14 mouse cellular contexts compared by ENCODE assay signal in the genomic region with DNA sequence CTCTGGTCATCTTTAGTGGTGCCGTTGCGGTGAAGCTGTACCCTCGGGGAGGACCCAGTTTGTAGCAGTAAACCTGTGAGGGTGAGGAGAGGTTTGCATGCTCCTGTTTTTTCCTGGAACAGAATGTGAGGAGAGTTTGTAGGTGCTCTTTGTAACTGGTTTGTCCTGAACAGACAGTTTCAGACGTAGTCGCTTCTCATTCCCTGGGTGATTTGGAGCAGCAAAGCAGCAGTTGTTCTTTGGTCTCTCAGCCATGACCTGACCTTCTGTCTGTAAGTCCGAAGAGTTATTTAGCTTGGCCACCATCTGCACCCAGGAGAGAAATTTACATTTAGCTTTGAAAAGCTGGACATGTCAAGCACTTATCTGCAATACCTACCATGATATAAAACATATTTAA.
A peak's percentile ranks its signal among the peaks of the same experiment; 100 is the strongest.
DNase-seq lines count a peak whose midpoint lies in the region; ATAC-seq and TF ChIP-seq lines count a peak whose summit lies in the region.
"Had no signal": no experiment of that assay in that cellular context is flagged by ENCODE, and none has a peak within 500 bp of the region (broad histone marks: within the 10 kb centered on the region; RNA-seq: fewer than 3 reads in every experiment).

No protein-coding gene starts in this region.

- H3K27ac ChIP-seq in forebrain, postnatal 0 days (ENCODE audit: low read depth, low read length) = peak overlapping the region; percentile 83
- peak overlapping the region; percentile 38; the same call in 1 of the 2 replicates for H3K27ac ChIP-seq in midbrain, embryonic 16.5 days (ENCODE audit: low read length)
- H3K27ac ChIP-seq: kidney, postnatal 0 days had no signal

- no peak for TF ChIP-seq CTCF in forebrain, postnatal 0 days (IDR thresholded peaks at IDR 0.05; ENCODE audit: low read depth)

- no peak overlapping the region for H3K4me3 ChIP-seq in forebrain, postnatal 0 days (ENCODE audit: low read depth, low read length)
- H3K4me3 ChIP-seq in midbrain, embryonic 16.5 days (ENCODE audit: low read depth, low read length) = no peak overlapping the region
- H3K4me3 ChIP-seq: megakaryocyte, embryonic 14.5 days had no signal

- no peak overlapping the region for H3K4me2 ChIP-seq in forebrain, postnatal 0 days (ENCODE audit: low read depth)
- H3K4me2 ChIP-seq in midbrain, embryonic 16.5 days (ENCODE audit: low read length) = no peak overlapping the region
- H3K4me2 ChIP-seq: lung, embryonic 14.5 days had no signal

- peak overlapping the region; percentile 33; the same call in 1 of the 2 replicates for H3K9ac ChIP-seq in forebrain, postnatal 0 days
- H3K9ac ChIP-seq in midbrain, embryonic 16.5 days (ENCODE audit: low read depth, low read length) = no peak overlapping the region
- H3K9ac ChIP-seq: lung, embryonic 14.5 days had no signal

- 31% methylated on average over 6 of the region's 6 CpGs for whole genome bisulfite sequencing in forebrain, postnatal 0 days
- 17% methylated on average over 6 of the region's 6 CpGs for WGBS in midbrain, embryonic 16.5 days

- DNase-seq in cerebellum, postnatal 10 days = peak; percentile 25 to 44
- no peak for DNase-seq in cerebellum, adult 18-20 months
- peak; percentile 35 for DNase-seq in embryo, embryonic 11 days
- peak; percentile 24 for DNase-seq in forebrain, postnatal 0 days
- DNase-seq in B cell, adult 2 months = no peak
- no peak for DNase-seq in gastrocnemius, postnatal 36 days
- DNase-seq in thymus, postnatal 14 days = no peak
- DNase-seq: adrenal gland, postnatal 14 days; gastrocnemius, postnatal 10 days; right cerebral cortex, postnatal 25 days had no signal

- no peaks in the 10 kb centered on the region for H3K36me3 ChIP-seq in forebrain, postnatal 0 days (ENCODE audit: insufficient read depth)
- H3K36me3 ChIP-seq in midbrain, embryonic 16.5 days (ENCODE audit: control insufficient read depth, insufficient read depth, low read length) = no peaks in the 10 kb centered on the region

- peaks cover 14% of the 10 kb centered on the region for H3K4me1 ChIP-seq in forebrain, postnatal 0 days (ENCODE audit: insufficient read depth)
- H3K4me1 ChIP-seq in midbrain, embryonic 16.5 days (ENCODE audit: control insufficient read depth, insufficient read depth, low read length) = peaks cover 4% of the 10 kb centered on the region; the same call in 1 of the 2 replicates

- no peaks in the 10 kb centered on the region for H3K27me3 ChIP-seq in forebrain, postnatal 0 days (ENCODE audit: insufficient read depth, low read length)
- no peaks in the 10 kb centered on the region for H3K27me3 ChIP-seq in midbrain, embryonic 16.5 days (ENCODE audit: control insufficient read depth, insufficient read depth, low read depth, low read length)
- H3K27me3 ChIP-seq: megakaryocyte, embryonic 14.5 days had no signal

- H3K9me3 ChIP-seq in forebrain, postnatal 0 days (ENCODE audit: low read length) = no peaks in the 10 kb centered on the region
- no peaks in the 10 kb centered on the region for H3K9me3 ChIP-seq in midbrain, embryonic 16.5 days (replicated peaks; ENCODE audit: control insufficient read depth, low read length, poor library complexity, severe bottlenecking)
- H3K9me3 ChIP-seq: megakaryocyte, embryonic 14.5 days had no signal

- no peak for ATAC-seq in forebrain, postnatal 0 days
- ATAC-seq in midbrain, embryonic 16.5 days = no peak

- intact Hi-C loops in gastrocnemius, postnatal 36 days (cut with DNase I) = loop anchor here (2.0 to 5.0 kb wide), 4 partner anchors 123 to 823 kb away; no protein-coding TSS in a partner anchor

Comparison
In these comparisons a context has a peak if more than half of its experiments do, and no peak if none do; other contexts are left out.
1. DNase-seq: peak in cerebellum, postnatal 10 days (2 of 2), embryo, embryonic 11 days (single experiment) and forebrain, postnatal 0 days (single experiment); none in cerebellum, adult 18-20 months (0 of 2), B cell, adult 2 months (0 of 2), gastrocnemius, postnatal 36 days (0 of 2) and thymus, postnatal 14 days (single experiment).